Mouse (Mus musculus) brain, embryonic 14.5 days (tissue): ENCODE measurements around the gene Ctnnd2.

Source experiments
- CTCF ChIP-seq: fragments of 200-500 bp; IDR thresholded peaks from 2 replicates; pipeline ENCODE4 v1.5.1; 2012; ENCODE audit warnings: inconsistent platforms, mild to moderate bottlenecking, moderate library complexity, borderline replicate concordance; ENCODE audit not compliant: insufficient read depth, insufficient read length; ENCODE audit errors: extremely low read depth
- POLR2A ChIP-seq: fragments of 200-500 bp; IDR thresholded peaks from 2 replicates; pipeline ENCODE4 v1.6.1; 2012; ENCODE audit warnings: mild to moderate bottlenecking, inconsistent platforms, borderline replicate concordance; ENCODE audit not compliant: poor library complexity, insufficient read depth, insufficient read length, severe bottlenecking; ENCODE audit errors: extremely low read depth

DNA sequence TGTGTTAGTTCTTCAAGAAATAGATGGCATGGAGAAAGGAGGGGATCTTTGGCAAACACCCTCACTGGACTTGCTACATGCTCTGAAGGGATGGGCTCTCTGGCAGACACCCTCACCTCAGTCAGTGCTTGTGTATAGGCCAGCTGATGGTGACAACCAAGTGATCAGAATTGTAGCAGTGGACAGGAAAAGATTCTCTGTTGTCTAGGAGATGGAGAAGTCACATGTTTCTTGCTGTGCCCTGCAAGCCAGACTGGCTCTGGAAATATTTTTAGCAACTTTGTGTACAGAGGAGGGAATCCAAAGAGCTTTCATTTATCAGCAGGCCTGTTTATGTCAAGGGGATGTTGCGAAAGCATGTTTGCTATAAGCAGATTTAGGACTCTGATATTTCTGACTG, 27.4 kb downstream of the Ctnnd2 start:
- TF ChIP-seq POLR2A (no peak), CTCF (no peak)
